Mouse (Mus musculus) limb, embryonic 14.5 days (tissue): ENCODE measurements at regions not wholly inside any gene's neighbourhood (a gene's known extent, or its start where the extent isn't known, plus 50 kb on each side); places are given as distances from the start of the nearest gene placed in this dataset.
"Not testable (repeated sequence)": the region's sequence is repeated elsewhere in the genome, so short reads cannot be mapped to it uniquely, and the experiment has no call there.

Experiments used
- ATAC-seq: fragments of 200-750 bp; cut with Nextera tagmentation; 2 replicates; pipeline ENCODE4 v1.8.0; 2017; ENCODE audit warnings: low read depth, moderate number of reproducible peaks, moderate TSS enrichment; ENCODE audit not compliant: low FRiP score
- DNase-seq: peaks from one replicate; pipeline ENCODE4 v3.0.0-alpha.2; 2015; ENCODE audit warnings: low spot score
- H3K27ac ChIP-seq: fragments of 300-500 bp; sonication (generic); replicated peaks from 2 replicates; pipeline ENCODE4 v1.5.1; 2014; ENCODE audit warnings: low read depth, mild to moderate bottlenecking, low read length, moderate library complexity, mixed read lengths
- H3K27me3 ChIP-seq: fragments of 300-500 bp; sonication (generic); 2 replicates; pipeline ENCODE4 v1.6.1; 2014; ENCODE audit warnings: low read length, mixed read lengths; ENCODE audit not compliant: control insufficient read depth, insufficient read depth
- H3K36me3 ChIP-seq: fragments of 300-500 bp; sonication (generic); 2 replicates; pipeline ENCODE4 v1.6.1; 2014; ENCODE audit warnings: mild to moderate bottlenecking, low read length, moderate library complexity, mixed read lengths; ENCODE audit not compliant: control insufficient read depth, insufficient read depth
- H3K4me1 ChIP-seq: fragments of 300-500 bp; sonication (generic); 2 replicates; pipeline ENCODE4 v1.6.1; 2014; ENCODE audit warnings: antibody characterized with exemption, low read length, mixed read lengths; ENCODE audit not compliant: control insufficient read depth, insufficient read depth
- H3K4me2 ChIP-seq: fragments of 300-500 bp; sonication (generic); replicated peaks from 2 replicates; pipeline ENCODE4 v1.6.1; 2014; ENCODE audit warnings: low read depth, mild to moderate bottlenecking, low read length, moderate library complexity; ENCODE audit not compliant: severe bottlenecking
- H3K4me3 ChIP-seq: fragments of 300-500 bp; sonication (generic); replicated peaks from 2 replicates; pipeline ENCODE4 v1.5.1; 2014; ENCODE audit warnings: low read length
- H3K9ac ChIP-seq: fragments of 300-500 bp; sonication (generic); 2 replicates; pipeline ENCODE4 v1.6.1; 2014; ENCODE audit warnings: mild to moderate bottlenecking, low read depth, low read length, moderate library complexity; ENCODE audit not compliant: severe bottlenecking
- H3K9me3 ChIP-seq: fragments of 300-500 bp; sonication (generic); 2 replicates; pipeline ENCODE4 v1.6.1; 2016; ENCODE audit warnings: low read length; ENCODE audit not compliant: control insufficient read depth
- POLR2A ChIP-seq: fragments of 200-500 bp; IDR thresholded peaks from 2 replicates; pipeline ENCODE4 v1.8.0; 2012; ENCODE audit warnings: inconsistent platforms, mild to moderate bottlenecking, moderate library complexity, borderline replicate concordance; ENCODE audit not compliant: insufficient read depth, insufficient read length; ENCODE audit errors: extremely low read depth
- WGBS: fragments of 180-500 bp; shearing (Covaris S2); extraction: QIAGEN DNeasy Blood & Tissue Kit; methylation state at CpG from one replicate; pipeline ENCODE4 v1.1.7; 2014; 5-methylcytosine and 5-hydroxymethylcytosine counted together

DNA sequence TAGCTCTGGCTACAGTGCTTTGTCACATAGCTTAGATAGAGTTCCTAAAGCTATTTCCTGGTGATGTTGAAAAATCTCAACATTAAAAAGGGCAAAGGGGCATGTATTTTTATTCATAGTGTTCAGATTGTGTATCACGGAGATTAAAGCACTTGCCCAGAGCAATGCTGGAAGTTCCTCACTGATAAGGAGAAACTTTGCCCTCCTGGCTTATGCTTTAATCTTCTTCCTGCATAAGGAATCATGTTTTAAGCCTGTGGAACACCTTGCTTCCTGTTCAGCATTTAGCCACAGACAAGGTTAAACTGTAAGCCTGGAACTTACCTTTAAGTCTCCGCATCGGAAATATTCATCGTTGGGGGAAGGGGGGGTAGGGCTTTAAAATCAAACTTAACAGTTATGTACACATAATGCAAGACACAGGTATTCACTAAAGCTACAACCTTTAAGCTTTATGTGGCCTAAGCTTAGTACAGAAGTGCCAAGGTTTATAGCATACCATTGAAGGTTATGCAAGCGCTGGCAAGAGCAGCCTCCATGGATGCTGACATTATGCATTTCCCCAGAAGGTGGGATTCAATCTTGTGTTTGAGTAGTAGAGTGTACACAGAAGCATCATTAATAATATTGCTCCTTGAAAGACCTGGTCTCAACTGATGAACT is 655.5 kb upstream of the Adam24 start:
- Histone ChIP-seq H3K4me3 (no peak overlapping the region), H3K27ac (no peak overlapping the region), H3K9me3 (no peaks in the 10 kb centered on the region), H3K36me3 (no peaks in the 10 kb centered on the region), H3K27me3 (no peaks in the 10 kb centered on the region), H3K9ac (no peak overlapping the region), H3K4me1 (no peaks in the 10 kb centered on the region), H3K4me2 (no peak overlapping the region)
- WGBS: 81% methylated on average over 5 of the region's 5 CpGs
- ATAC-seq (no peak), DNase-seq (no peak)
- no peak for TF ChIP-seq POLR2A

DNA sequence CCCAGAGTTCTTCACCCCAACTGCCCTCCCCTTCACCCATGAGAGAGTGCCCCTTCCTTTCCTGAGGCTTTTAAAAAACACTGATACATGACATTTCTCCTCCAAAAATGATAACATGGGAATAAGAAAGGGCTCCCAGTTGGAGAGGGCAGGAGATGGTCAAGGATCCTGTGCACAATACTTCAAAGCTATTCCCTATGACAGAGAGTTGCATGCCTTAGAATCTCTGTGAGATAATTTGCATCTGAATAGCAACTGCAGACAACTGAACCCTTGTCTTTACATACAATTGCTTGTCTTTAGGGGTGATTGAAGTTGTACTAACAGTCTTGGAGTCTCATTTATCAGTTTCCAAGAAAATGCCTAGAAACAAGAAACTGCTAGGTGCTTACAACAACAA is 610.7 kb upstream of the Adam24 start:
- Histone ChIP-seq H3K4me2 (no peak overlapping the region), H3K9ac (no peak overlapping the region), H3K9me3 (no peaks in the 10 kb centered on the region), H3K27me3 (no peaks in the 10 kb centered on the region), H3K27ac (no peak overlapping the region), H3K4me1 (no peaks in the 10 kb centered on the region), H3K36me3 (no peaks in the 10 kb centered on the region), H3K4me3 (no peak overlapping the region)
- ATAC-seq: no peak
- TF ChIP-seq POLR2A: no peak
- DNase-seq: no peak

DNA sequence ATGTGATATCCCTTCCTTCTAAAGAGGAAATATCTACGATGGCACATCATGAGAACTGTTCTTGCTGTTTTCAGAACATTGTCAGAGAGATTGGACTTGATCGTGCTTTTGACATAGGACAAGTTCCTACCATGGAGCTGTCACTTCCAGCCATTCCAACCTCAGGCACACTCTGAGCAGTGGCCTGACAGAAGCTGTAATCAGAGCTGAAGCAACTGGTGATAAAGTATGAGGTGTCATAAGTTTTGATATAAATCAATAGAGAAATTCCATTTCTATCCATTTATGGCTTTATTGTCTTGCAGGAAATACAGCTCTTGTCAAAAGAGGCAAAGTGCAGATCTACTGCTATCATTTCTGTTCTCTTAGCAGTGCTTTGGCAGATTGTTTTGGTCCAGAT is 603.7 kb upstream of the Adam24 start:
- H3K36me3 ChIP-seq: no peaks in the 10 kb centered on the region
- WGBS: 89% methylated on average over 2 of the region's 2 CpGs
- DNase-seq: no peak
- H3K4me3 ChIP-seq: no peak overlapping the region
- no peak overlapping the region for H3K4me2 ChIP-seq
- no peaks in the 10 kb centered on the region for H3K9me3 ChIP-seq
- ATAC-seq: no peak
- H3K27ac ChIP-seq: no peak overlapping the region
- no peaks in the 10 kb centered on the region for H3K27me3 ChIP-seq
- H3K9ac ChIP-seq: no peak overlapping the region
- no peaks in the 10 kb centered on the region for H3K4me1 ChIP-seq
- TF ChIP-seq POLR2A: no peak

DNA sequence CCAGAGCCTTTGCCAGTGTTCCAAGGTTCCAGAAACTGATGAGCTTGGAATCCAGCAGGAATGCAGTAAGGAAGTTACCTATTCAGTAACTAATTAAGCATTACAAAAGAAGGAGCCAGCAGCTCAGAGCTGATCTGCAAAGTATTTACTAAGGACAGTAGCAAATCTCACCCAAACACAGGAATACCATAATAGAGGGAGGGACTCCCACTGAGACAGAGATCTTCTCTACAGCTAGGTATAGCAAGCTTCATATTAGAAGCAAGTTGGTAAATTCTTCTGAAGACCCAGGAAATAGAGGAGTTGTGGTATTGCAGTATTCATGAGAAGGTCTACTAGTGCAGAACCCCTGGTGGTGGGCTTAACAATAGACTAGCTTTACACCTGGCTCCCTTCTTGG is 593.9 kb upstream of the Adam24 start:
- not testable (repeated sequence) for H3K27me3 ChIP-seq, ATAC-seq, H3K4me1 ChIP-seq, DNase-seq, H3K4me3 ChIP-seq, H3K9ac ChIP-seq, H3K27ac ChIP-seq, H3K9me3 ChIP-seq, H3K36me3 ChIP-seq, H3K4me2 ChIP-seq

DNA sequence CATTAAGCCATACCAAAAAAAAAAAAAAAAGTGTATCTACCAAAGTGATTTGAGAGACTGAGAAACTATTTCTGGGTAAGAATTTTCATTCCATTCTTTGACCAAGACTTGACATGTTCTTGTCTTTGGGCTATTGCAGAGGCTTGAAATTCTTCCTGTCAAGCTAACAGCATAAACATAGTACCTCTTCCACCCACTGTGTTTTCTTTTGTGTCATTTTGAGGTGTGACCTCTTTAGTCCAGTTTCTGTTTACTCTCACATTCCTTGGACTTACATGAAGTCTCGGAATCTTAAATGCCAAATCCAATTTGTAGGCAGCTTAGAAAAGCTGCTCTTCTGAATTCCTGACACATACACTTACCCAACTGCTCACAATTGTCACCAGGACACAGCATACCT is 590.7 kb upstream of the Adam24 start:
- no peak overlapping the region for H3K4me3 ChIP-seq
- ATAC-seq (no peak), DNase-seq (no peak)
- H3K4me2 ChIP-seq: no peak overlapping the region
- H3K27ac ChIP-seq: no peak overlapping the region
- no peaks in the 10 kb centered on the region for H3K9me3 ChIP-seq
- no peak overlapping the region for H3K9ac ChIP-seq
- no peak for TF ChIP-seq POLR2A
- no peaks in the 10 kb centered on the region for H3K4me1 ChIP-seq
- H3K27me3 ChIP-seq: no peaks in the 10 kb centered on the region
- WGBS: 54% methylated on average over 1 of the region's 1 CpGs
- no peaks in the 10 kb centered on the region for H3K36me3 ChIP-seq

DNA sequence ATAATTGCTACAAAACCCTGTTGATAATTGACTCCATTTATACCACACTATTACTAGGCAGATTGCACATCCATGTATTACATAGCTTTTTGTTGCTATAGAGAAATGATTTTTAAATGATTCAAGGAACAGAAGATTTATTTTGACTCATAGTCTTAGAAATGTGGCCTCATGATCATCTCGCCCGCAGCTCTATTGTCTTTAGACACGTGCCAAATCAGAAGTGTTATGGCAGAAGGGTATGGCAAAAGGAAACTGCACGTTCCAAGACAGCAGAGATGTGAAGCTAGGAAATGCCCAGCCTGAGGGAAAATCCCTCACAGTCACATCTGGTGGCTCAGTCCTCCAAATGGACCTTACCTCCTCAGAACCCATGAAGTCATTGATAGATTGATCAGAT is 585.5 kb upstream of the Adam24 start:
- no peak for TF ChIP-seq POLR2A
- H3K27ac ChIP-seq: no peak overlapping the region
- H3K9me3 ChIP-seq: no peaks in the 10 kb centered on the region
- H3K36me3 ChIP-seq: no peaks in the 10 kb centered on the region
- no peak overlapping the region for H3K9ac ChIP-seq
- no peak for DNase-seq
- no peak overlapping the region for H3K4me3 ChIP-seq
- H3K4me1 ChIP-seq: no peaks in the 10 kb centered on the region
- WGBS: 89% methylated on average over 4 of the region's 4 CpGs
- no peaks in the 10 kb centered on the region for H3K27me3 ChIP-seq
- no peak for ATAC-seq
- H3K4me2 ChIP-seq: no peak overlapping the region
